Mouse (Mus musculus): ENCODE data around the gene Tspan17.
A peak's percentile ranks its signal among the peaks of the same experiment; 100 is the strongest.

The Tspan17 gene

DNA sequence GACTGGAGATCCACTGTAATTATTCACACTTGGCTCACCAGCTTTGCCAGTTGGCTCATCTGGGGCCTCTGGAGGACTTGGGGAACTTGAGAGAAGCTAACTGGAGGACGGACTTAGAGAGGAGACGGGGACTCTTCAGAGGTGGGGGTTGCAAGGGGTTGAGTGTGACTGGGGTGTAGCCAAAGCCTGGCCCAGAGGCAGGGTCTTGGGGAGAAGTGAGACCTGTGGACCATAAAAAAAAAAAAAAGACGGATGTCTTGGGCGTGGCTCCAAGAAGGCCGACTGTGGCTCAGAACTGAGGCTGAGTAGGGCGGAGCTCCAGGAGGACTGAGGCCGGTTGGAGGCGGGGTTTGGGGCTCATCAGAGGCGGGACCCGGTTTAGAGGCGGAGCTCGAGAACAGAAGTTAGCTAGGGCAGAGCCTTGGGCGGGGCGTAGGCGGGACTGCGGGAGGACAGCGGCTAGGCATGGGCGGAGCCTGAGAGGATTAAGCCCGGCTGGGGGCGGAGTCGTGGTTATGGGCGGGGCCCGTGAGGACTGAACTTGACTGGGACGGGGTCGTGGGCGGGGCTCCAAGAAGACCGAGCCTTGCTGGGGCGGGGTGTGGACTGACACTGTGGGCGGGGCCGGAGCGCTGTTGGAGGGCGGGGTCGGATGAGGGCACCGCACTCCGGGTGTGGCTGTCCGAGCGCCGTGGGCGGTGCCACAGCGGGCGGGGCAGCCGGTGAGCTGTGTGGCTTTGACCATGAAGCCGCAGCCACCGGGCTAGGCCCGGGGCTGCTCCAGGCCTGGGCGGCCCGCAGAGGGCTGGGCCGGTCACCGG lies at the start of gene Tspan17:
TSS of gene Tspan17 (plus strand) at position 638 of the 821 bp plus-strand sequence.
- peak; percentile 91 for DNase-seq

DNA sequence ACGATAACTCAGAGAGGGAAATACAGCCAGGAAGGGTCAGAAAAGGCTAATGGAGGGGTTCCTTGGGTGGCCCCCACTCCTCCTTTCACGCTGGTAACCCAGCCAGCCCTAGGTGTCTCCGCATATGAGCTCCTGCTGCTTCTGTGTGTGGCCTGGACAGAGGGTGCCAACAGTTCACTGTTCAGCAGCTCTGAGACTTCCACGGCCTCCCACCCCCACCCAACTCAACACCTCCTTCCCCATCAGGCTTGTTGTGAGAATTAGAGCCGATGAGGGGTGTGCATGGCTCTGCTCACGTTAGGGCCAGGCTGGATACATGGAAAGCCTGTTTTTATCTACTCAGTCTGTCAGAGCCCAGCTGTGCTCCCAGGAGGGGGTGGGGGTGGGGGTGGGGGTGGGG lies 43.1 kb upstream of the Tspan17 start:
- no peak for DNase-seq

GRCm38 (mm10) chr13:54746896-54747295 lies 42.3 kb upstream of the Tspan17 start:
- DNase-seq = no peak

DNA sequence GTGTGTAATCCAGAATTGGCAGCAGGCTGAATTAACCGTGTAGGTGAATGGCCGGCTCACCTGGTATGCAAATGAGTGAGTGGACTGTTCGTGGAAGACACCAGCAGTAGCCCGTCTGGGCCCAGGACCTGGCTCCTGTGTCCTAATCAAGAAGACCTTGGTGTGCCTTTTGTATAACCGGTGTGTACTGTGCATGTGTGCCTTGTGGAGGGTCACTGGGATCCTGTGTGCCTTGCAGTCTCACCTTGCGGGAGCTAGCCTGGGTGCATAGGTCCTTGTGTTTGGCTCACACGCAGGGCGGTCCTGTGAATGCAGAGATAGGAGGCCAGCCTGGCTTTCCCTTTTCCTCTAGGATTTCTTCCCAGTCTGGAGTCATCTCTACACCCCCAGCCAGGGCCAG lies 41.0 kb upstream of the Tspan17 start:
- DNase-seq = no peak

DNA sequence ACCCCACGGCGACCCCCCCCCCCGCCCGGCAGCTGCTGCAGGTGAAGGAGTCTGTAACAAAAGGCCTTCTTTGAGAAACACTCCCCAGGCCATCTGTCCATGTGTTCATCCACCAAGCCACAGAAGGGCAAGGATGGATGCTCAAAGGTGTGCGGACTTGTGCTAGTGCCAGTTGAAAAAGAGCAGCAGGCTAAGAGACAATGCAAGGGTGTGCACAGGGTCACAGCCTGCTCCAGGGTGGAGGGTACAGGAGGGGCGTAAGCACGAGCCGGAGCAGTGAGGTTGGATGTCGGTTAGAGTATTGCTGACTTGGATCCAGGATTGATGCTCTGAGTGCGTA lies 40.5 kb upstream of the Tspan17 start:
- DNase-seq = no peak

DNA sequence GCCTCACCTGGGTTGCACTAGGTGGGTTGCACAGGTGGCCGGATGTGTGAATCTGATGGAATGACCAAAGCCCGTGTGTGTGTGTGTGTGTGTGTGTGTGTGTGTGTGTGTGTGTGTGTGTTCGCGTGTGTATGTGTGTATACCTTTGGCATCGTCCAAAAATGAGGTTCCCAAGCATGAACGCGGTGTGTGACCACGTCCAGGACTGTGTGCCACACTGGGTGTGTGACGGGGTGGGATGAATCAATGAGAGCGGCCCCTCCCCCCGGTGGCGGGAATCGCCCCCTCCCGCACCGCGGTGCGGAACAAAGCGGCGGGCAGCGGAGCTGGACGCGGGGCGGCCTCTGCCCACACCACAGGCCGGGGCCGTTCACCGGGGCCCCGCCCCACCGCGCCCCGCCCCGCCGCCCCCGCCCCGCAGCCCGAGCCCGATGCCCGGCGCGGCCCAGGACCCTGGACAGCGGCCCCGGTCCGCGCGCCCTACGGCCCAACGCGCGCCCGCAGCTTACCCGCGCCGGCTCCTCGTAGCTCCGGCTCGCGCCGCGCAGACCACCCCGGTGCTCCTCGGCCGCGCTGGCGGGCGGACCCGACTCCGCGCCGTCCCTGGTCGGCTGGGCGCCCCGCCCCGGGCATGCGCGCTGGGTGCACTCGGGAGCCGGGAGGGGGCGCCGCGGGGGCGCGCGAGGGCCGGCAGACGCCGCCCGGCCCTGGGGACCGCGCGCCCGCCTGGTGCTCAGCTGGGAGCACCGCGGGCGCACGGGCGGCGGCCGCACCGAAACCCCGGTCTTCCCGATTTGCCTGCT lies 39.9 kb upstream of the Tspan17 start:
- DNase-seq = peak; percentile 84

DNA sequence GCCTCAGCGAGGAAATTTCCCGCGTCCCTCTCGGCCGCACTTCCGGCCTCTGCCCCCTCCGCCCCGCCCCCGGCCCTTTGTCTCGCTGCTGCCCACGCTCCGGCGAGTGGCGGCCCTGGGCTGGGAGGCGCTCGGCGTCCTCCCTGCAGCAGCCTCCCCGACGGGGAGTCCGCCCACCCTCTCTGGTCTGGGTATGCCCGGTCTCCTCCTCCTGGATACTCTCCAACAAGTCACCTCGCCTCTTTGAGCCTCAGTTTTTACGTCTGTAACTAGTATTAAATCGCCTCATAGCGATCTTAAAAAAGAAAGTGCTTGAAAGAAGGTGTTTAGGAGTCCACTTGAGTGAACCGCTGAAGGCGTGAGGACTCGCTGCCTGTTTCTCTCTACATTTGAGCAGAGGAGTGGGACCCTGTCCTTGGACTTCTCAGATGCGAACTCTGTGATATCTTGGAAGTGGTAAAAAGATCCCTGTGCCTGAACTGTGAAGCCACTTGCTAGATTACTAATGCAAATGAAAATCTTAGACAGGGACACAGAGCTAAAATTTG lies 39.2 kb upstream of the Tspan17 start, which contains the start of gene Gprin1:
TSS of gene Gprin1 (minus strand) at position 11 of the 548 bp plus-strand sequence.
- DNase-seq = no peak

GRCm38 (mm10) chr13:54750699-54751098 lies 38.5 kb upstream of the Tspan17 start:
- no peak for DNase-seq

- peak; percentile 88 for DNase-seq
Observed at GRCm38 (mm10) chr13:54752656-54753055, 36.5 kb upstream of the Tspan17 start.

DNA sequence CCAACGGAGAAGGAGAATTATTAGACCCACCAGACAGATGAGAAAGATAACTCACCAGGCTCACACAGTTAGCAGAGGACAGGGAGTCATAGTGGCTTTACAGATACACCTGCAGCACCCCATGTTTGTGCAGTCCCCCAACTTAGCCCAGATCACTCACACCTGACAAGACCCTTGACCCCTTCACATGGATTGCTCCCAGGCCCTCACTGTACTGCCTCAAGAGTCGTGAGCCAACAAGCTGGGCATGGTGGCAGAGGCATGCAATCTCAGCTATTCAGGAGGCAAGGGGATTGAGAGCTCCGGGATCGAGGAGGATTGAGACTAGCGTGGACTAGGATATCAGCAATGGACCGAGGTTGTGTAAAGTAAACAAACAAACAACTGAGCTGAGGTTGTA lies 35.4 kb upstream of the Tspan17 start:
- DNase-seq = peak; percentile 11

DNA sequence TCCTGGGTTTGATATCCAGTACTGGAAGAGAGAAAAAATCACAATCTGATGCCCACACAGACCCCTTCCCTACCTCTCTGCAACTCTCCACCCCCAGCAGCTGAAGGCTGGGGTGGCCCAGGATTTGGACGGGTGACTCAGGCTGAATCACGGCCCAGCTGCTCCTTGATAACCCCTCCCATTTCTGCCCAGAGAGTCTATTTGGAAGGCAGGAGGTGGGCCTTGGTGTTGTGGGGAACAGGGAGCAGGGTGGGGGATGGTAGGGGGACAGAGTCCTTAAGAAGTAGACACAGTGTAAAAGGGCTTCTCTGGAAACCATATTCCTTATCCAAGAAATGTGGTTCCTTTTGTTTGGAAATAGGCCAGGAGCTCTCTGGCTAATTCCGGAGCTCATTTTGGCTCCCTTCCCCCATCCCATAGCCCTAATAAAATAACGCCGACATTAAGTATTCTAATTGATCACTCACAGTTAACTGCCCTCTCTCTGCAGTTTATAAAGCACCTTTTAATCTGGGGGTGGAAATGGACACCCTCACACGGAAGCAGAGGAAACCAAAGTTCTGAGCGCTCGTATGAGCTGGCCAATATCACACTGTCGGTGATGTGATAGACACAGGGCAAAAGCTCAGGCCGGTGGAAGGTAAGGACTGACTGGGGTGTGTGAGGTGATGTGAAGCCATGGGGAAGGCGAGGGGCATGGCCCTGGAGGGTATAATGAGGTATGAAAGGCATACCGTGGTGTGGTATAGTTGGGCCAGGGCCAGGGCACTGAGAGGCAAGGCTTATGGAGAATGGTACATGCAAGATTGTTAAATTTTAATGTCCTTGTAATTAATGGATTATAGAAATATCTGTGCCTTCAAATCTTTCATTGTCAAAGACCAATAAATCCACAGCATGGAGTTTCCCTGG lies 34.8 kb upstream of the Tspan17 start:
- peak; percentile 42 for DNase-seq

- peak; percentile 58 for DNase-seq
Observed at GRCm38 (mm10) chr13:54755201-54755830, 33.9 kb upstream of the Tspan17 start.

- peak; percentile 11 for DNase-seq
Observed at GRCm38 (mm10) chr13:54756156-54756712, 32.9 kb upstream of the Tspan17 start.

DNA sequence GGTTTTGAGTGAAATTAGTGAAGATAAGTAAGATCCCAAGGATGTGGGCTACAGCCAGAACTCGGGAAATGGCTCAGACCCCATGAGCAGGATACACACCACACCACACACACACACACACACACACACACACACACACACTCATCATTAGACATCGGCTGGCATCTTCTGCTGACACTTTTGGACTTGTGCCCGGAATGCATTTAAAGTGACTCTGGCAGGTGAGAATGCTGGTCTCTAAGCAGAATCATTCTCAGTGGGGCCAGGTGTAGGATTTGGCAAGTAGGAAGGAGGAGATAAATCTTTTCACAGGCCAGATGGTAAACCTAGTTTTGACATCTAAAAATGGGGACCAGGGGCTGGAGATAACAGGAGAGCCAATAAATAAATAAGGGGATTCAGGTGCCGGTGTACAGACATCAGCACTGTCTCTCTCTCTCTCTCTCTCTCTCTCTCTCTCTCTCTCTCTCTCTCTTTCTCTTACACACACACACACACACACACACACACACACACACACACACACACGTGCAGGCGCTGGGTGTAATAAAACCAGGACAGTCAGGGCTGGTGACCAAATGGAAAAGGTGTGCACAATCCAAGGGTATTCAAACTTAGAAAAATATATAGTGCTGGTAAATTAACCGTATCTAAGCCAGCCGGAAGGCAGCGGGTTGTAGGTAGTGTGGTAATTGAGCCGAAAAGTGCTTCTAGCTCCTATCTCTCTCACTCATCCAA lies 31.9 kb upstream of the Tspan17 start:
- peak; percentile 33 for DNase-seq

- peak; percentile 90 for DNase-seq
Observed at GRCm38 (mm10) chr13:54758045-54758755, 31.0 kb upstream of the Tspan17 start.

DNA sequence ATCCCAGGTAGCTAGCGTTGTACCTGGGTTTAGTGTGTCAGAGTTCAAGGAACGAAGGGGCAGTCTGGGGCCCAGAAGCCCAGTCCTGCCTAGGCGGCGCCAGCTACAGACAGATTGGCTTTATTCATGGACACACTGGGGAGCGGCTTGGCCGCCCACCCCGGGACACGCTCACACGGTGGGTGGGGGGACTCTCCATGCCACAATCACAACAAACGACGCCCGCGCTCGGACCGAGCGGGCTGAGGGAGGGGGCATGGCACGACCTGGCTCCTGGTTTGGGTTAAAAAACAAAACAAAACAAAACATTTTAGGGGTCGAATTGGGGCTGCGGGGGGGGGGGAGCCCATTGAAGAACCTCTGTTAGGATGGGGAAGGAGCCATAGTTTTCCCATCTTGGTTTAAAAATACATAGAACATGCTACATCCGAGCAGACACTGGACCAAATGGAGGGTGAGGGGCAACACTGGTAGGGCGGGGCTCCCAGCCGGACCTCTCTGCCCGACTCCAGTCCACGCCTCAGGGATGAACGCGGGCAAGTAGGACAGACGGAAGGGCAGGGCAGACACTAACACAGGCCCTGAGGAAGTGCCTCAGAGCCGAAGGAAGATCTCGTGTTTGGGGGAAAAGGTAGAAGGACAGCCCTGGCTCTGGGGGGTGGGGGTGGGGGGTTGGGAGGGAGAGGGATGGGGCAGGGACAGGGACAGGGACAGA lies 30.3 kb upstream of the Tspan17 start:
- DNase-seq = no peak

GRCm38 (mm10) chr13:54759496-54759895 lies 29.7 kb upstream of the Tspan17 start:
- peak; percentile 19 for DNase-seq

- peak; percentile 87 for DNase-seq
Observed at GRCm38 (mm10) chr13:54760164-54760795, 28.9 kb upstream of the Tspan17 start.

DNA sequence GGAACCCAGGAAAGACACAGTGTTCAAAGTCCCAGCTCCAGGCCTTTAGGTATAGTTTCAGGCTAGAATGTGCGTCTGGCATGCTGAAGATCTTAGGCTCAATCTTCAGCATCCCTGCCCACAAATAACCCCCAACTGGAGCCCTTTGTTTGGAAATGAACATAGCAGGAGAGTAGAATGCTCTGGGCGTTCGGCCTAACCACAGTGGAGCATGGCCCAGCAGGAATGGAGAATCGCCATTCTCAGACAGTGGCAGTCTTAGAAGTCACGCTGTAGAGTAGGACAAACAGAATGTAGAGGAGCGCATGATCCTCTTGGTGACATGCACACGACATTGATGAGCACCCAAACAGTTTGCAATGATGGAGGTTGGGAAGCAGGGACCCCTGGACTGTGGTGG lies 28.3 kb upstream of the Tspan17 start:
- DNase-seq = no peak
